Comparison of ENCODE assay signal across 8 mouse cellular contexts in genomic region chr2:17335451-17335850, GRCm38 (mm10).
DNase-seq lines count a peak whose midpoint lies in the region.

No protein-coding gene starts in this region.

- peak; percentile 35 for DNase-seq in gastrocnemius, adult 18-20 months (ENCODE audit: low spot score)
- no peak for DNase-seq in gastrocnemius, postnatal 4 days (ENCODE audit: low spot score in 2 of 2)
- DNase-seq in lung, postnatal 36 days: peak; percentile 22
- DNase-seq in lung, postnatal 25 days (ENCODE audit: low spot score): no peak
- DNase-seq in gastrocnemius, postnatal 10 days: peak; percentile 17
- peak; percentile 6 for DNase-seq in right cerebral cortex, postnatal 25 days
- no peak for DNase-seq in embryo, embryonic 11 days
- DNase-seq in embryo, embryonic 10 days (ENCODE audit: low spot score): no peak

Comparison
In these comparisons a context has a peak if more than half of its experiments do, and no peak if none do; other contexts are left out.
1. DNase-seq: peak in gastrocnemius, adult 18-20 months (single experiment), lung, postnatal 36 days (single experiment), gastrocnemius, postnatal 10 days (single experiment) and right cerebral cortex, postnatal 25 days (single experiment); none in gastrocnemius, postnatal 4 days (0 of 2), lung, postnatal 25 days (single experiment), embryo, embryonic 11 days (single experiment) and embryo, embryonic 10 days (single experiment).